In genomic region chr15:80928811-80929355, GRCm38 (mm10) we compare ENCODE assay signal across 17 mouse cellular contexts. TPM values are rescaled to one million over a fixed set of nuclear protein-coding genes. Genes with fewer than 3 reads are reported as not detected.
DNase-seq lines count a peak whose midpoint lies in the region; ATAC-seq and TF ChIP-seq lines count a peak whose summit lies in the region.
"Had no signal": no experiment of that assay in that cellular context is flagged by ENCODE, and none has a peak within 500 bp of the region (broad histone marks: within the 10 kb centered on the region; RNA-seq: fewer than 3 reads in every experiment).

No protein-coding gene starts in this region.

- peak; percentile 89 for DNase-seq in heart, adult 11 months
- no peak for DNase-seq in heart, postnatal 14 days
- peak; percentile 25 to 39 for DNase-seq in thymus, adult 18-20 months
- DNase-seq in thymus, postnatal 10 days (ENCODE audit: low spot score in 2 of 2), result no peak
- DNase-seq in yolk sac, embryonic 10.5 days (ENCODE audit: low spot score), result peak; percentile 35
- no peak for DNase-seq in lung, postnatal 0 days (ENCODE audit: low spot score)
- no peak for DNase-seq in frontal cortex, postnatal 36 days (ENCODE audit: low spot score in 2 of 2)
- DNase-seq: cerebellum, postnatal 25 days; heart, adult 18-20 months; kidney, postnatal 10 days; lung, postnatal 36 days had no signal

- 0 out of 2 replicates have a peak, but pooled peaks have one; percentile 11 for ATAC-seq in erythroblast, adult 5-6 weeks (replicated peaks; ENCODE audit: low FRiP score, poor library complexity, severe bottlenecking)
- ATAC-seq in lung, postnatal 0 days, result no peak
- ATAC-seq: intestine, postnatal 0 days; midbrain, embryonic 13.5 days had no signal

- TF ChIP-seq CTCF in lung, postnatal 0 days (IDR thresholded peaks at IDR 0.05), result no peak

- 80% methylated on average over 20 of the region's 20 CpGs for WGBS in lung, postnatal 0 days

- no peak overlapping the region for H3K4me3 ChIP-seq in lung, postnatal 0 days (ENCODE audit: low read depth, low read length)
- H3K4me3 ChIP-seq: embryonic facial prominence, embryonic 12.5 days; heart, embryonic 15.5 days; hindbrain, embryonic 13.5 days; midbrain, embryonic 13.5 days had no signal

- H3K4me2 ChIP-seq in lung, postnatal 0 days (replicated peaks; ENCODE audit: low read depth, low read length), result no peak overlapping the region
- H3K4me2 ChIP-seq: embryonic facial prominence, embryonic 12.5 days; heart, embryonic 15.5 days; hindbrain, embryonic 13.5 days; midbrain, embryonic 13.5 days had no signal

- no peak for TF ChIP-seq EP300 in lung, postnatal 0 days (IDR thresholded peaks at IDR 0.05)

- peaks cover 26% of the 10 kb centered on the region for H3K36me3 ChIP-seq in lung, postnatal 0 days (ENCODE audit: insufficient read depth, low read length)

- H3K9ac ChIP-seq in lung, postnatal 0 days (replicated peaks; ENCODE audit: low read depth), result no peak overlapping the region
- H3K9ac ChIP-seq: embryonic facial prominence, embryonic 12.5 days; heart, embryonic 15.5 days; hindbrain, embryonic 13.5 days; midbrain, embryonic 13.5 days had no signal

- H3K4me1 ChIP-seq in lung, postnatal 0 days (ENCODE audit: insufficient read depth, low read depth, low read length), result no peaks in the 10 kb centered on the region
- H3K4me1 ChIP-seq: hindbrain, embryonic 13.5 days; midbrain, embryonic 13.5 days had no signal

- H3K9me3 ChIP-seq in lung, postnatal 0 days (ENCODE audit: low read length), result no peaks in the 10 kb centered on the region
- H3K9me3 ChIP-seq: embryonic facial prominence, embryonic 12.5 days; heart, embryonic 15.5 days; hindbrain, embryonic 13.5 days; midbrain, embryonic 13.5 days had no signal

- H3K27ac ChIP-seq in lung, postnatal 0 days (ENCODE audit: low read length), result no peak overlapping the region
- H3K27ac ChIP-seq: embryonic facial prominence, embryonic 12.5 days; heart, embryonic 15.5 days; hindbrain, embryonic 13.5 days; midbrain, embryonic 13.5 days had no signal

- intact Hi-C loops in heart, postnatal 14 days (cut with DNase I), result no loop called here

- H3K27me3 ChIP-seq in lung, postnatal 0 days (replicated peaks; ENCODE audit: insufficient read depth, low read length), result no peaks in the 10 kb centered on the region
- H3K27me3 ChIP-seq: embryonic facial prominence, embryonic 12.5 days; heart, embryonic 15.5 days; hindbrain, embryonic 13.5 days; midbrain, embryonic 13.5 days had no signal

RNA-seq across cellular contexts. Expression of gene Adsl, which starts 19.4 kb away (rescaled TPM):
- total RNA-seq in heart, postnatal 14 days (2021), result 10 to 100 TPM; 84.9 to 94.4 TPM
- 9.6 and 13.2 TPM in 2 replicates for total RNA-seq in erythroblast, adult 5-6 weeks (2015; ENCODE audit: low replicate concordance)
- total RNA-seq in erythroblast, adult 5-6 weeks (2017; ENCODE audit: low replicate concordance), result 20.2 and 29.2 TPM in 2 replicates
- 51.9 and 62.6 TPM in 2 replicates for polyA plus RNA-seq in lung, postnatal 0 days (2015; fragmentation: Nextera tagmentation; extraction: Ambion mirVana)

RNA-seq across cellular contexts. Expression of gene Sgsm3, which starts 48.7 kb away (rescaled TPM):
- total RNA-seq in heart, postnatal 14 days (2021), result 10 to 100 TPM in 1 of 2 experiments, 1 to 10 TPM in 1; 9.8 to 10.9 TPM
- 5.6 TPM in 1 of 2 replicates, not detected in the other for total RNA-seq in erythroblast, adult 5-6 weeks (2015; ENCODE audit: low replicate concordance)
- 9.5 and 10.0 TPM in 2 replicates for total RNA-seq in erythroblast, adult 5-6 weeks (2017; ENCODE audit: low replicate concordance)
- 27.8 and 38.5 TPM in 2 replicates for polyA plus RNA-seq in lung, postnatal 0 days (2015; fragmentation: Nextera tagmentation; extraction: Ambion mirVana)

Comparison
In these comparisons a context has a peak if more than half of its experiments do, and no peak if none do; other contexts are left out.
1. DNase-seq: peak in heart, adult 11 months (single experiment), thymus, adult 18-20 months (2 of 2) and yolk sac, embryonic 10.5 days (single experiment); none in heart, postnatal 14 days (0 of 2), thymus, postnatal 10 days (0 of 2), lung, postnatal 0 days (single experiment) and frontal cortex, postnatal 36 days (0 of 2).